Mouse (Mus musculus) liver, embryonic 12.5 days (tissue): ENCODE measurements around the gene Tctn1. TPM values are rescaled to one million over a fixed set of nuclear protein-coding genes. Genes with fewer than 3 reads are reported as not detected.

Experiments used
- ATAC-seq: fragments of 200-750 bp; cut with Nextera tagmentation; 2 replicates; pipeline ENCODE4 v1.8.0; 2017; ENCODE audit warnings: moderate number of reproducible peaks, mild to moderate bottlenecking, moderate library complexity
- H3K27ac ChIP-seq: fragments of 300-500 bp; sonication (generic); 2 replicates; pipeline ENCODE4 v1.5.1; 2016; ENCODE audit warnings: mild to moderate bottlenecking
- H3K27me3 ChIP-seq: fragments of 300-500 bp; sonication (generic); replicated peaks from 2 replicates; pipeline ENCODE4 v1.6.1; 2016; ENCODE audit warnings: mild to moderate bottlenecking, moderate library complexity
- H3K36me3 ChIP-seq: fragments of 300-500 bp; sonication (generic); 2 replicates; pipeline ENCODE4 v1.6.1; 2016; ENCODE audit warnings: mild to moderate bottlenecking, moderate library complexity
- H3K4me1 ChIP-seq: fragments of 300-500 bp; sonication (generic); 2 replicates; pipeline ENCODE4 v1.6.1; 2016
- H3K4me2 ChIP-seq: fragments of 300-500 bp; sonication (generic); 2 replicates; pipeline ENCODE4 v1.6.1; 2016; ENCODE audit warnings: mild to moderate bottlenecking, moderate library complexity
- H3K4me3 ChIP-seq: fragments of 300-500 bp; sonication (generic); 2 replicates; pipeline ENCODE4 v1.5.1; 2016; ENCODE audit warnings: mild to moderate bottlenecking, moderate library complexity
- H3K9ac ChIP-seq: fragments of 300-500 bp; sonication (generic); 2 replicates; pipeline ENCODE4 v1.6.1; 2016; ENCODE audit warnings: mild to moderate bottlenecking, moderate library complexity
- H3K9me3 ChIP-seq: fragments of 300-500 bp; sonication (generic); replicated peaks from 2 replicates; pipeline ENCODE4 v1.6.1; 2016; ENCODE audit warnings: mild to moderate bottlenecking, moderate library complexity
- WGBS: fragments of 180-500 bp; shearing (Covaris S2); methylation state at CpG from one replicate; pipeline ENCODE4 v1.1.7; 2016; ENCODE audit not compliant: insufficient replicate concordance; 5-methylcytosine and 5-hydroxymethylcytosine counted together
- polyA plus RNA-seq: library from polyadenylated mRNA; unstranded; fragments of >200 nt; fragmentation: Nextera tagmentation; extraction: Ambion mirVana; gene quantifications from 2 replicates; pipeline ENCODE4 v1.2.1, GENCODE M21; 2016

Gene Tctn1
- polyA plus RNA-seq, 1 experiment from 2014 or later = 1.7 TPM

DNA sequence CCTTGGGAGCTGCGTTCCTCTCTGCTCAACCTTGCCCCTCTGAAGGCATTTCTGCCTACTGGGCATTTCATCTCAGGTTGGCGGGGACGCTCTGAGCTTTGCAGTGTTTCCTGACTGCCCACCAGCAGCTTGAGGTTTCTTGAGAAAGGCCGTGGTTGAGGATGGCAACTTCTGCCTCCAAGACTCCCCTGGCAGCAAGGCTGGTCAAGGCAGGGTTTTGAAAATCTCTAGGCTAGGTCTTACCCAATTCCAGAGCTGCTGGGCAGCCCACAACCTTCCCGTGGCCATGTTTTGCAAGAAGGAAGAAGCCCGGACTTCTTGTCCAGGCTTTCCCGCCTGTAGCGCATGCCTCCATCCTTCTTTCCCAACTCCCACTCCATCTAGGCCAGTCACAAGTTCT lies 53.4 kb downstream of the Tctn1 start:
- Histone ChIP-seq H3K4me3 (no peak overlapping the region), H3K9ac (no peak overlapping the region), H3K27ac (no peak overlapping the region), H3K4me1 (peaks cover 9% of the 10 kb centered on the region), H3K4me2 (no peak overlapping the region), H3K9me3 (no peaks in the 10 kb centered on the region), H3K36me3 (no peaks in the 10 kb centered on the region), H3K27me3 (no peaks in the 10 kb centered on the region)
- ATAC-seq = no peak
- 72% methylated on average over 8 of the region's 8 CpGs for WGBS

DNA sequence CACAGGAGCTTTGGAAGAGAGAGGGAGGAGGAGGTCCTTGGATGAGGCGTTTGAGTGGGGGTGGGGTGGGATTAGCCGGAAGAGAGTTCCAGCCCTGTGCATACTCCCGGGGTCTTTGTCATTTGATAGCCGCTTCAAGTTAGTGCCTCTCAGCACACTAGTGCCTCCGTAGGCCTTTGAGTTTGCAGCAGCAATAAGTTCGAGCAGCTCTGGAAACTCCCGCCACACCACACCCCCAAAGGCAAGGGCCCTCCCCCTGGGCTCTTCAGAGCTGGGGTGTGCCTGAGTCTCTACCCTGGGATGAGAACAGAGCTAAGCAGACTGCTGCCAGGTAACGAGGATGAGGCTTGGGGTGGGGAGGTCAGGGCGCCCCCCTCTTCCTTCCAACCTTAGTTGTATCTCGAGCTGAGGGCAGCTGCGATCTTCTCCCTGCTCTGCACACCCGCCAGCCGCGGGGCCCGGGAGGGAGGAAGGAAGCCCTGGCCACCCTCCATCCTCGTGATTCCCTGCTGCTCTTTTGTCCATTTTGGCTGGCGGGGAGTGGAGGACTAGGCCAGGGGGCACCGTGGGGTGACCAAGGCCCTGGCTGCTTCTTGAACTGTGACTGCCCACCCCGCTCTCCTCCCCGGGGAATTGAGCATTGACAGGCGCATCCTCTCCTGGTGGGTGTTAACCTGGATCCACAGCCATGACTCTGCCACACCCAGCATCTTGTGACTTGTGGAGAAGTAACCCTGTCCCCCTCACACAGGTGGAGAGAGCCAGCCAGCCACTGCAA lies 54.5 kb downstream of the Tctn1 start:
- Histone ChIP-seq H3K9me3 (no peaks in the 10 kb centered on the region), H3K9ac (no peak overlapping the region)

DNA sequence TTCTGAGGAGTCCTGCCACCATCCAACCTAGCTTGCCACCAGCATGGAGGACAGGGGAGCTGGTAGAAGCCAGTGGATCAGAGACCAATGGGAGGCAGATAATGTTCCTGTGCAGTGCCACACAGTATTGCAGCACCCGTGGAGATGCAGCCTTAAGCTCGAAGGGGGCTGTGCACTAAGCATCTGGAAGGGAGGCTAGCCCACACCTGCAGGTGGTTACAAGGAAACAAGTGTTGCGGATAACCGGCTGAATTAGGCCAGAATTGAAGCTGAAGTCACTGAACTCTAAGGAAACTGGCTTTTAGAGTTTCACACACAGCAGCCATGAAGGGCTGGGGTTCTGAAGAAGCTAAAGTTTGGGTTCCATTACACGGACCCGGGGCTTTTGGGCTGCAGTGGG lies 55.4 kb downstream of the Tctn1 start:
- Histone ChIP-seq H3K36me3 (no peaks in the 10 kb centered on the region), H3K27me3 (no peaks in the 10 kb centered on the region), H3K4me3 (no peak overlapping the region), H3K4me2 (no peak overlapping the region), H3K4me1 (peaks cover 9% of the 10 kb centered on the region), H3K9ac (no peak overlapping the region), H3K27ac (no peak overlapping the region), H3K9me3 (no peaks in the 10 kb centered on the region)
- ATAC-seq = no peak
- 57% methylated on average over 6 of the region's 6 CpGs for WGBS

More for the DNA sequence above, 54.5 kb downstream of the Tctn1 start:
- Histone ChIP-seq H3K4me3 (peak overlapping the region; percentile 22), H3K27ac (no peak overlapping the region), H3K27me3 (no peaks in the 10 kb centered on the region), H3K4me1 (peaks cover 9% of the 10 kb centered on the region), H3K4me2 (peak overlapping the region; percentile 55), H3K36me3 (no peaks in the 10 kb centered on the region)
- ATAC-seq = peak; percentile 55; the same call in 1 of the 2 replicates
- 14% methylated on average over 21 of the region's 21 CpGs for WGBS

DNA sequence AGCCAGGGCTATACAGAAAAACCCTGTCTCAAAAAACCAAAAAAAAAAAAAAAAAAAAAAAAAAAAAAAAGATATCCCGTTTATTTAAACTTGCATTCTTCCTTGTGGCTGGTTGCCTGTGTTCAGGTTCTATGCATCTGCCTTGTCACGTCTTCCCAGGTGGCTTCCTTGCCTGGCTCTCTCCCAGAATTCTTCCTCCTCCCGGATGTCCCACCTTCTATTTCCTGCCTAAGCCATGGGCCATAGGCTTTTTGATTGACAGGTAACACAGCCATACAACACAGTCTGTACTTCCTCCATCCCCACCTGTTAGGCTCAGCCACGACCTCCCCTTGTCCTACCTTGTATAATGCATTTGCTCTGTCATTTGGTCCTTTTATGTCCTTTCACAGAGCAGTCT lies 57.8 kb downstream of the Tctn1 start, which contains the start of gene Hvcn1:
Hvcn1 (plus strand) TSS at position 330 of the 400 bp plus-strand sequence.
- Histone ChIP-seq H3K9ac (no peak within 1 kb of the TSS), H3K27me3 (no peaks in the 10 kb centered on the region), H3K4me3 (no peak within 1 kb of the TSS), H3K4me2 (no peak within 1 kb of the TSS), H3K9me3 (no peaks in the 10 kb centered on the region), H3K36me3 (no peaks in the 10 kb centered on the region), H3K27ac (no peak within 1 kb of the TSS), H3K4me1 (peaks cover 9% of the 10 kb centered on the region)
- no peak for ATAC-seq
- whole genome bisulfite sequencing = 55% methylated on average over 3 of the region's 4 CpGs

DNA sequence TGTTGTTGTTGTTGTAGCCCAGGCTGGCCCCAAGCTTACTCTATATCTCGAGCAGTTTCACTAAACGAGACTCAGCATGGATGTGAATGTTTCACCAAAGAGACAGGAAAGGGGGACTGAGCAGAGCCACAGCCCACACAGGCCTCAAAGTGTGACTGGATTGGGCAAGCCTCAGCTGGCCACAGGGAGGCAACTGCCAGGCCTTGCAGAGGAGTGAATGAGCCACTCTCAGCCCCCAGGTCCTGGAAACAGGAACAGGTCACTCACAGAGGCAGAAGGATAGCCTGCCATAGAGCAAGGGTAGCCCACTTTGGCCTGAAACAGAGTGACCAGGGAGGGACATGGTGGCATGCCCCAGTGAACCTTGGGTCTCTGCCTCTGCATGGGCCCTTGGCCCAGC lies 60.1 kb downstream of the Tctn1 start:
- no peak overlapping the region for H3K27ac ChIP-seq
- H3K4me3 ChIP-seq = no peak overlapping the region
- peaks cover 9% of the 10 kb centered on the region; the same call in 1 of the 2 replicates for H3K9me3 ChIP-seq
- ATAC-seq = no peak
- WGBS = 41% methylated on average over 2 of the region's 2 CpGs
- 0 out of 2 replicates have a peak, but pooled peaks cover under 1% of the 10 kb centered on the region for H3K4me1 ChIP-seq
- H3K27me3 ChIP-seq = no peaks in the 10 kb centered on the region
- H3K4me2 ChIP-seq = no peak overlapping the region
- H3K9ac ChIP-seq = no peak overlapping the region
- H3K36me3 ChIP-seq = no peaks in the 10 kb centered on the region

DNA sequence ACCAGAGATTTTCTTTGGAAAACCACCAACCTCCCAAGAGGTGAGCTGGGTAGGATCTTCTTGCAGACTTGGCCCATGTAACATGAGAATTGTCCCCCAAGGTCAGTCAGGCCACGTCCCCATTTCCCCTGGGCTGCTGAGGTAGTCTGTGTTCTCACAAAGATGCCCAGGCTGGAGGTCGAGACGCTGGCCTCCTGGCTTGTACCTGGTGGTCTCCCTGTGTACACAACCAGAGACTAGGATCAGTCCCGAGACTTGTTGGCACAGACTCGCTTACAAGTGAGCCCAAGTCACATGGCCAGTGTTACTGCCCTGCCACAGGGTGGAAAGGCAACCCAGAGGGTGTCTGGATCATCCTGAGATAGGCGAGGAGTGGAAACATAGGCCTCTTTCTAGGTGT lies 62.4 kb downstream of the Tctn1 start:
- Histone ChIP-seq H3K4me2 (no peak overlapping the region), H3K27me3 (no peaks in the 10 kb centered on the region), H3K9ac (no peak overlapping the region), H3K4me1 (no peaks in the 10 kb centered on the region), H3K36me3 (no peaks in the 10 kb centered on the region), H3K9me3 (peaks cover 9% of the 10 kb centered on the region; the same call in 1 of the 2 replicates), H3K27ac (no peak overlapping the region), H3K4me3 (no peak overlapping the region)
- WGBS = 64% methylated on average over 6 of the region's 6 CpGs
- ATAC-seq = no peak

DNA sequence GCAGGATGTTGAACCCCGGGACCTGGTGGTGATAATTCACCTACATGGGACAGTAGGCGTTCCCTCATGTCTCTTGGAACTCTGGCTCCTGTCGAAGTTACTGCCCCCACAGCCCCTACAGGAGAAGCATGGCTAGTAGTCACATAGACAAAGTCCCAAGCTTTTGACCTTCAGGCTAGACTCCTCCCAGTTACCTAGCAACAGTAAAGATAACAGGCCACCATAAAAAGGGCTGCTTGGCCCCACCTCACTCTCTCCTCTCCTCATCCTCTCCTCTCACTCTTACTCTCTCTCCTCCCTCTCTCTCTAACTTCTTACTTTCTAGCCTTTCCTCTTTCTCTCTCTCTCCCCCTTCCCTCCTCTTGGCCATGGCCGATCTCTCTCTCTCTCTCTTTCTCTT lies 63.4 kb downstream of the Tctn1 start:
- ATAC-seq = no peak
- Histone ChIP-seq H3K36me3 (no peaks in the 10 kb centered on the region), H3K4me2 (no peak overlapping the region), H3K27ac (no peak overlapping the region), H3K4me3 (no peak overlapping the region), H3K27me3 (no peaks in the 10 kb centered on the region), H3K9ac (no peak overlapping the region), H3K4me1 (no peaks in the 10 kb centered on the region), H3K9me3 (peaks cover 9% of the 10 kb centered on the region; the same call in 1 of the 2 replicates)
- WGBS = 83% methylated on average over 4 of the region's 4 CpGs

DNA sequence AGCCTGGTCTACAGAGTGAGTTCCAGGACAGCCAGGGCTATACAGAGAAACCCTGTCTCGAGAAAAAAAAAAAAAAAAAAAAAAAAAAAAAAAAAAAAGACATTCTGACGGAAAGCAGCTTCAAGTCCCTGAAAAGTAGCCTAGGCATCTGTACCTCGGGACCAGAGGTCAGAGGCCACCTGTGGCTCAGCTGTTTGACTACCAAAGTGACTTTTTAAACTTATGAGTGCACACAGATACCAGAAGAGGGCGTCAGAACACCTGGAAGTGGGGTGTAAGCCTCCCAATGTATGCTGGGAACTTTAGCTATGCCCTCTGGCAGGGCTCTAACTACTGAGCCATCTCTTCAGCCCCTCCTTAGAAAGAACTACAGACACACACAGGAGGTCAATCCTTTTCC lies 71.9 kb downstream of the Tctn1 start:
- Histone ChIP-seq H3K4me2 (peak overlapping the region; percentile 20; the same call in 1 of the 2 replicates), H3K9me3 (no peaks in the 10 kb centered on the region), H3K4me3 (no peak overlapping the region), H3K4me1 (peaks cover 3% of the 10 kb centered on the region; the same call in 1 of the 2 replicates), H3K9ac (no peak overlapping the region), H3K36me3 (no peaks in the 10 kb centered on the region), H3K27me3 (no peaks in the 10 kb centered on the region), H3K27ac (no peak overlapping the region)
- ATAC-seq = no peak
- 36% methylated on average over 4 of the region's 4 CpGs for WGBS

DNA sequence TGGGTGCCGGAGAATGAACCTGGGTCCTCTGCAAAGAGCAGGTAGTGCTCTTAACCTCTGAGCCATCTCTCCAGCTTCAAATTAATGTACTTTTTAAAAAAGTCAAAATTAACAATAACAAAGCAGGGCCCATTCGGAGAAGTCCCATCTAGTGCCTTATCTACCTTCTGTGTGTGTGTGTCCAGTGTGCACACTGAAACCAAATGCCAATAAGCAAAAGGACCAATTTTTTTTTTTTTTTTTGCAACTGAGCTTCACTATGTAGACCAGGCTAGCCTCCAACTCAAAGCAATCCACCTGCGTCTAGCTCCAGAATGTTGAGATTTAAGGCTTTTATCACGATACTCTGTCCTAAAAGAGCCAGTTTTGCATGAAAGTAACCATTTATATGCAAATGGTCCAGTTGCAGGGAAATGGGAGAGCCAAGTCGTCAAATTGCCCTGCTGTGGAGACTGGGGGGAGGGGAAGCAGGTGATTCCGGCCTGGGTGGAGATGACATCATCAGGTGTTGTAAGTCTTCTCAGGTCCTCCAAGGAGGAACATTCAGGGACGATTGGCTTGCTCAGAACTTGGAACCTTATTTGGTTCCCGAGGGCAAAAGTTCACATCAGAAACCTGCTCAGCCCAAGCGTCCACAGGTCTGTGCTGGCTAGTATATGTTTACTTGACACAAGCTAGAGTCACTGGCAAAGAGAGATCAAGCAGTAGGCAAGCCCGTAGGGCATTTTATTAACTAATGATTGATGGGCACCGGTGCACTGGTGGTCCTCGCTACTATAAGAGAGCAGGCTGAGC lies 72.8 kb downstream of the Tctn1 start:
- no peaks in the 10 kb centered on the region for H3K27me3 ChIP-seq
- no peaks in the 10 kb centered on the region for H3K9me3 ChIP-seq
- no peak overlapping the region for H3K9ac ChIP-seq
- peaks cover 3% of the 10 kb centered on the region; the same call in 1 of the 2 replicates for H3K4me1 ChIP-seq
- no peak overlapping the region for H3K4me3 ChIP-seq
- no peak for ATAC-seq
- no peak overlapping the region for H3K27ac ChIP-seq
- no peak overlapping the region for H3K4me2 ChIP-seq
- H3K36me3 ChIP-seq = no peaks in the 10 kb centered on the region
- 70% methylated on average over 12 of the region's 12 CpGs for WGBS

DNA sequence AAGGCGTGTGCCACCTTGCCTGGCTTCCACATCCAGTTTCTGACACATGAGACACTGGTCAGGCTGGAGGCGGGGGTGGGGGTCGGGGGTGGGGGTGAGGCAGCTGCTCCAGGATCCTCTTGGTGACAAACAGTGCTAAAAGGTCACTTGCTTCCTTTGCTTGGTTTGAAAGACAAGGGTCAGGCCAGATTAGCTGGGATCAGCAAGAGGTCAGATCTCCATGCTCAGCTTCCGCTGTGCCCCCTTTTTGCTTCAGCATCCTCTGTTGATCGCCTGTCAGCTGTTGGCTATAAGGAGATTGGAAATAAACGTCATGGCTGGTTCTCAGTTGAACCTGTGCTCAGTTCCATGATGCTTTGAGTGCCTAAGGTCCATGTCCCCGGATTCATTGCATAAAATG lies 73.8 kb downstream of the Tctn1 start:
- no peaks in the 10 kb centered on the region for H3K36me3 ChIP-seq
- no peak overlapping the region for H3K4me2 ChIP-seq
- H3K9me3 ChIP-seq = 0 out of 2 replicates have a peak, but pooled peaks cover under 1% of the 10 kb centered on the region
- H3K27me3 ChIP-seq = no peaks in the 10 kb centered on the region
- no peak overlapping the region for H3K9ac ChIP-seq
- WGBS = 52% methylated on average over 7 of the region's 7 CpGs
- peaks cover 3% of the 10 kb centered on the region; the same call in 1 of the 2 replicates for H3K4me1 ChIP-seq
- no peak overlapping the region for H3K27ac ChIP-seq
- H3K4me3 ChIP-seq = no peak overlapping the region
- ATAC-seq = no peak

DNA sequence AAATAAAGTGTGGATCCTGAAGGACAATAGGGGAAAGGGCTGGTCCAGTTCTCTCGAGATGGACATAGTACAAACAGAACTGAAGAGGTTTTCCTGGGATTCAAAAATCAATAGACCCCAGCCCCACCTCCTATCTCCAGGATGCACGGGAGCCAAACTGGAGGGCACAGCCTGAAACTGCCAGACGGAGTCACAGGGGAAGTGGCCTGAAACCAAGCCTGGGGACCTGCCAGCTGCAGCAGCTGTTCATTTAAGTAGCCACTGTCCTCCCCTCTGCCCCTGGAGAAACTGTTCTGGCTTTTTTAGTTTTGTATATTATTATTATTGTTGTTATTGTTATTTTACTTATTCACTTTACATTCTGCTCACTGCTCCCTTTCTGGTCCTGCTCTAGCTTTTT lies 75.1 kb downstream of the Tctn1 start:
- H3K27ac ChIP-seq = no peak overlapping the region
- no peak overlapping the region for H3K4me2 ChIP-seq
- no peak for ATAC-seq
- no peaks in the 10 kb centered on the region for H3K27me3 ChIP-seq
- peaks cover 3% of the 10 kb centered on the region; the same call in 1 of the 2 replicates for H3K4me1 ChIP-seq
- H3K9ac ChIP-seq = no peak overlapping the region
- whole genome bisulfite sequencing = 32% methylated on average over 3 of the region's 3 CpGs
- H3K9me3 ChIP-seq = 0 out of 2 replicates have a peak, but pooled peaks cover 10% of the 10 kb centered on the region
- no peak overlapping the region for H3K4me3 ChIP-seq
- H3K36me3 ChIP-seq = no peaks in the 10 kb centered on the region
